Mouse (Mus musculus) embryonic fibroblast, embryonic 13.5 days (primary cell): ENCODE results near the gene Ccdc126. TPM values are rescaled to one million over a fixed set of nuclear protein-coding genes. Genes with fewer than 3 reads are reported as not detected.

Experiments
- H3K27ac ChIP-seq: 2 replicates; pipeline ENCODE4 v1.5.1; 2012; ENCODE audit warnings: low read length, control low read depth, inconsistent platforms; ENCODE audit not compliant: insufficient read depth
- H3K4me1 ChIP-seq: 2 replicates; pipeline ENCODE4 v1.6.1; 2011; ENCODE audit warnings: low read length; ENCODE audit not compliant: control insufficient read depth, insufficient read depth
- H3K4me3 ChIP-seq: 2 replicates; pipeline ENCODE4 v1.5.1; 2011; ENCODE audit warnings: mild to moderate bottlenecking, control low read depth, low read length; ENCODE audit not compliant: insufficient read depth
- CTCF ChIP-seq: IDR thresholded peaks from 2 replicates; pipeline ENCODE4 v1.5.1; 2011; ENCODE audit warnings: mild to moderate bottlenecking, control low read depth, low read length, moderate library complexity, borderline replicate concordance; ENCODE audit not compliant: insufficient read depth
- POLR2A ChIP-seq: IDR thresholded peaks from 2 replicates; pipeline ENCODE4 v1.6.1; 2011; ENCODE audit warnings: low read depth, mild to moderate bottlenecking, control low read depth, low read length, moderate library complexity
- polyA plus RNA-seq: library from polyadenylated mRNA; stranded (reverse); fragments of >200 nt; gene quantifications from 2 replicates; pipeline ENCODE4 v1.2.4, GENCODE M21; 2011; ENCODE audit warnings: low read depth; ENCODE audit not compliant: missing spikeins, insufficient read length

Gene Ccdc126
- polyA plus RNA-seq, 1 experiment, result 9.5 TPM

DNA sequence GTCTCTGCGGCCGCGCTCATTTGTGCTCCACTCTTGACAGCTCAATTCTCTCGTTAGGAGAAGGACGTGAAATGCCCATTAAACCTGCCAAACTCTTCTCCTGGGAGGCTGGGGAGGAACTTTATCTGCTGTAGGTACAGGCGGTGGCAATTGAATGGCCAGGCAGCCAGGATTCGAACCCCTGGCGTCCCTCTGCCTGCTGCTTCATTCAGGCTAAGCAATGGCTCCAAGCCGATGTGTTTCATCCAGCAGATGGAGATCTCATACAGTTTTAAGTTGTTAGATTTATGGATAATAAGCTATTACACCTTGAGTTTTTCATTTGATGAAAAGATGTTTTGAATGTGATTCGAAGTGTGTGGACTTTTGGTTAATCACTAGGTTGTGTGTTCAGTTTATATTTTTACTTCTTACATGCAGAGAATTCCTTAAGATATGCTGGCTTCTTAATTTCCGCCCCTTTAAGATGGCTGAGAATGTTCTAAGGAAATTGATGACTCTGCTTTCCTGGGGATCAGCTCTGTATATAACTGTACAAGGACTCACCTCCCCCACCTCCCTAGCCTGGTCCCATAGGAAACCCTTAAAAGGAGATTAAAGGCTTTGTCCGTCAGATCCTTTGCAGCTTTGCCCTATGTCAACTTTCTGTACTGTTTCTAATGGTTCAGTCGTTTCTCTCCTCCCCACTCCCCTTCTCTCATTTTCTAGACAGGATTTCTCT, 681 bp downstream of the Ccdc126 start:
- peak overlapping the region; percentile 65 for H3K4me3 ChIP-seq
- peaks cover 5% of the 10 kb centered on the region; the same call in 1 of the 2 replicates for H3K4me1 ChIP-seq
- TF ChIP-seq CTCF (no peak), POLR2A (no peak)
- peak overlapping the region; percentile 37 for H3K27ac ChIP-seq

DNA sequence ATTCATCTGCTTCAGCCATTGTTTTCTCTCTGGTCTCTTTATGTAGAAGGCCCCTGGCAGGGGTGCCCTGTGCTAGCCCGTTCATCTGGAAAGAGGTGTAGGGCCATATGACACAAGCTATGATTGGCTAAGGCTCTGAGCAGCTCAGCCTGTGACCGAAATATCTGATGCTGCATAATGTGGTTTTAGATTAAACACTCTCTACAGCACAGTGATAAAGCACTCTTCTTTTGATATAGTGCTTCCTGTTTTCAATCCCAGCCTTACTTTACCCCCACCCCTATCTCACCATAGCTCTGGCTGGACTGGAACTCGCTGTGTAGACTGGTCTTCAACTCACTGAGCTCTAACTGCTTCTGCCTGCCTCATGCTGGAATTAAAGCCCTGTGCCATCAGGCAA, 2.3 kb downstream of the Ccdc126 start:
- Histone ChIP-seq H3K27ac (no peak overlapping the region), H3K4me1 (peaks cover 5% of the 10 kb centered on the region; the same call in 1 of the 2 replicates), H3K4me3 (no peak overlapping the region)
- no peak for TF ChIP-seq POLR2A
- no peak for TF ChIP-seq CTCF

DNA sequence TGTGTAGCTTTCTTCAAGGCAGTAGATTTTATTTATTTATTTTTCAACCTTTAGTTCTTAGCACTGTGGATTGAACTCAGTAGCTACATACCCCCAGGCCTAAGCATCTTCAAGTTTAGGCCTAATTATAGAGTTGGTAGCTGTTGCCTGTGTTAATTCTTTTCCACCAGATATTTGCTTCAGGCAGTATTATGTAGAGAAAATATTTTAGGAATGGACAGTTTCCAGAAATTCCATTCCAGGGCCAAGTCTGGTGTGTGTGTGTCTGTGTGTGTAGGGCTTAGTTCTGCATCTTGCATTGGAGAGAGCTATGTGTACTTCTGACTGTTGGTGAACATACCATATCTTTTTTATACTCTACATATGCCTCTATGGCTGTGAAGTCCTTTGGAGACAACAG, 3.0 kb downstream of the Ccdc126 start:
- Histone ChIP-seq H3K27ac (no peak overlapping the region), H3K4me1 (peaks cover 5% of the 10 kb centered on the region; the same call in 1 of the 2 replicates), H3K4me3 (no peak overlapping the region)
- TF ChIP-seq POLR2A (no peak), CTCF (no peak)

DNA sequence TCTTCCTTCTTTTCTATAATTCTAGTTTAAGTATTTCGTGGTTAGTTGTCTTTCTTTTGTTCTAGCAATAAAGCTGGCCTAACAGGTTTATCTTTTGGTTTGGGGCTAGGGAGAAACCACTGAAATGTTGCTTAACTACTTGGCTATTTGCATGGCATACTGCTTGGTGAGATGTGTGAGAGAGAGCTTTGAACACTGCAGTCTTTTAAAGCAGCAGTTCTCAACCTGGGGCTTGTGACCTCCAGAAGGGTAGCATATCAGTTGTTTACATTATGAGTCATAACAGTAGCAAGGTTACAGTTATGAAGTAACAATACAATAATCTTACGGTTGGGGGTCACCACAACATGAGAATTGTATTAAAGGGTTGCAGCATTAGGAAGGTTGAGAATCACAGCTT, 3.9 kb downstream of the Ccdc126 start:
- Histone ChIP-seq H3K4me1 (peaks cover 5% of the 10 kb centered on the region; the same call in 1 of the 2 replicates), H3K4me3 (no peak overlapping the region), H3K27ac (no peak overlapping the region)
- TF ChIP-seq POLR2A (no peak), CTCF (no peak)

DNA sequence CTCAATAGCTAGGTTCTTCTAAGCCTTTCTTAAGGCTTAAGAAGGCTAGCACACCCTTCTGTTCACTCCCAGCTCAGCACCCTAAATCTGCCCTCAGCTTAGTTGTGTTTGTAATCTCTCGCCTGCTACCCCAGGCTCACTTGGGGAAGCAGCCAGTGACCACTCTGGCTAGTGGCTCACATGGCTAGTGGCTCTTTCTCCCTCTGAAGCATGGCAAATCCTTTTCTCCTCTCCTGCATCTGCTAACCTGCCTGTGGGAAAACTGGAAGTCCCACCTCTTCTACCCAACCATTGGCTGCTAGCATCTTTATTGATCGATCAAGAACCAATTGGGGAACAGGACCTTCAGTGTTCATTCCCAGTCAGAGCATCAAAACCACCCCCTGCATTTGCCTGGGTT, 5.5 kb downstream of the Ccdc126 start:
- H3K27ac ChIP-seq, result no peak overlapping the region
- no peak overlapping the region for H3K4me3 ChIP-seq
- TF ChIP-seq CTCF (no peak), POLR2A (no peak)
- H3K4me1 ChIP-seq, result peaks cover 5% of the 10 kb centered on the region; the same call in 1 of the 2 replicates

DNA sequence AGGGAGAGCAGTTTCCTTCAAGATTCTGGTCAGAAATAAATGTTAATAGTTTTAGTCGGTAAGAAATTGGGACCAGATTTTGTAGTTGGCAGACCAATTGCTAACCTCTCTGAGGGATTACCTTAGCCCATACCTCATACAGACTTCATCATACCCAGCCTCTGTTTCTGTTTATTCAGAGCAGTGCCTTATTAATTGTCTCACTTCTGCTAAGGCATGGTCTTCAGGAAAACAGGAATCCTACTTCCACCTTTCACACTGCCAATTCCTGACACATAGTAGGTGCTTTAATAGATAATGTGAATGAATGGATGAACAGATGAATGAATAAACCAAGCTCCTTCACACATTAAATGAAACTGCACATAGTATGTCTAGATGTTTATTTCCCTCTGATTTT, 6.2 kb downstream of the Ccdc126 start:
- TF ChIP-seq CTCF (no peak), POLR2A (no peak)
- H3K4me1 ChIP-seq, result peaks cover under 1% of the 10 kb centered on the region; the same call in 1 of the 2 replicates
- H3K27ac ChIP-seq, result no peak overlapping the region
- no peak overlapping the region for H3K4me3 ChIP-seq

DNA sequence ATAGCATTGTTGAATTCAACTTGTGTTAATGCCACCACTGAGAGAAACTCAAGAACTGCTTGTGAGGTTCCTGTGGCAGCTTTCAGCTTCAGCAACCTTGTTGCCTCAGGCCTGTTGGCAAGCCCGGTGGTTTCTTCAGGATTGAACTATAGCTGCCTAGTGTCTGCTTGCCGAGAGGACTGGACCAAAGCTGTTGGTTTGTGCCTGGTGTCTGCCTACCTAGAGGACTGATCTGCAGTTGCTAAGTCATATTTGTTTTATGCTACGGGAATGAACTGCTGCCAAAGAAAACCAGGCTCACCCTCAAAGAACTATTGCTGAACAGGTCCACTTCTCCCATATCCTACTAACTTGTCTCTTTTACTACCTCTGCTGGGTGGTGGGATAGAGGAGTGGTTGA, 7.8 kb downstream of the Ccdc126 start:
- no peaks in the 10 kb centered on the region; the same call in 1 of the 2 replicates for H3K4me1 ChIP-seq
- TF ChIP-seq POLR2A (no peak), CTCF (no peak)

DNA sequence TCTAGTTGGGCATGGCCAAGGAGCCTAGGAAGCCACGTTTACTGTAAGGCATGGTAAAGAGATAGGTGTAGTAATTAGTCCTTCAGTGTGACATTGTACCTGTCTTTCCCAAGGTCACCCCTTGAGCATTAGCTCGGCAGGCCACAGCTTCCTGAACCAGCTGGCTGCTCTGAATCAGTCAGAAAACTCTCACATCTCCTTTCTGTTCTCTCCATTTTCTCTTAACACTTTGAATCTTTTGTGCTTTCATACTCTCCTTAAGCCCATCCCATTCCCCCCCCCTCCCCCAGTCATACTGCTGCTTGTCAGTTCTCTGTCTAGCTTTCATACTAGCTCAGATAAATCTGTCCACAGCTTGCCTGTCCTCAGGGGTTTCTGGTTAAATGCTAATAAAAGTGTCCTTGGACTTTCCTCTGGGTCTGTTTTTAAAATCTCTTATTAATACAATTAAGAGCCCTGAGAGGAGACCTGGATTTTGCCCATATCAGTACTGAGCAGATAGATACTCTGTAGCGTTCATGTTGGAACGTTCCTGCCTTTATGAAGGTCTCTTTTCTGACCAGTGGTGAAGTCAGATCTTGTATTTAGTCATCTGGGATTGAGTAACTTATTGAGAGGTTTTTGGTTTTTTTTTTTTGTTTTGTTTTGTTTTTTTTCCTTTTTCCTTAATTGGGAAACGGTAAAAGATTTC, 12.4 kb downstream of the Ccdc126 start:
- H3K4me3 ChIP-seq, result no peak overlapping the region
- no peaks in the 10 kb centered on the region for H3K4me1 ChIP-seq
- no peak for TF ChIP-seq POLR2A
- no peak for TF ChIP-seq CTCF
- H3K27ac ChIP-seq, result no peak overlapping the region

More for the DNA sequence above, 7.8 kb downstream of the Ccdc126 start:
- H3K27ac ChIP-seq, result no peak overlapping the region
- H3K4me3 ChIP-seq, result no peak overlapping the region

DNA sequence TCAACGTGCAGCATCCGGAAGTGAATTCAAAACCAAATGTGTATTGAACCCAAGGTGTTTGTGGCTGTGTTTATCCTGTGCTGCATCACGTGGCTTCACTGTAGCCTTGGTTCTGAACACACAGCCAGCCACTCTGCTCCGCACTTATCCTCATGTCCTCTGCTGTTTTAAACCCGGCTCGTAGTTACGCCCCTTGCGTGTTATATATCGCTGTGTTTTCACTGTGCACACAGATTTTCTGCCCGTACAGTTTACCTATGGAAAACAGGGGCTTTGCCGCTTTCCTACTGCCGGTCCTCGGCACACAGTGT, 12.9 kb downstream of the Ccdc126 start:
- Histone ChIP-seq H3K4me3 (no peak overlapping the region), H3K27ac (no peak overlapping the region), H3K4me1 (no peaks in the 10 kb centered on the region)
- TF ChIP-seq CTCF (no peak), POLR2A (no peak)

DNA sequence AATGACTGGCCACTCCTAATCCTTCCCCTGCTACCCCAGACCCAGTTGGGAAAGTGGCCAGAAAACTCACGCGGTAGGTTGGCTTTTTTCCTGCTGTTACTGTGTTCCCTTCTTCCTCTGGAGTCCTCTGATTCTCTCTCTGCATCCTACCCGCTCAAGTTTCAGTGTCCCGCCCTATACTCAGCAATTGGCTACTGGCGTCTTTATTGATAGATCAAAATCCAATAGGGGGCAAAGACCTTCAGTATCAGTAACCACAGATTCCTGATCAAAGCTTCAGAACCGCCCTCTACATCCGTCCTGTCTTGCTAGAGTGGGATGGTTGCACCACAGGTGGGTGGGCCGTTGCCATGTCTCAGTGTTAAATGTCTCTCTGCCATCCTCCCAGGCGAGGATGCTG, 19.5 kb downstream of the Ccdc126 start:
- no peaks in the 10 kb centered on the region for H3K4me1 ChIP-seq
- H3K4me3 ChIP-seq, result no peak overlapping the region
- no peak overlapping the region for H3K27ac ChIP-seq
- TF ChIP-seq CTCF, result no peak
- no peak for TF ChIP-seq POLR2A
